Mouse (Mus musculus): ENCODE results near the gene Grik3. TPM values are rescaled to one million over a fixed set of nuclear protein-coding genes. Genes with fewer than 3 reads are reported as not detected.

Grik3 gene
- polyA plus RNA-seq, 1 experiment from 2014 or later, result 1.1 TPM

DNA sequence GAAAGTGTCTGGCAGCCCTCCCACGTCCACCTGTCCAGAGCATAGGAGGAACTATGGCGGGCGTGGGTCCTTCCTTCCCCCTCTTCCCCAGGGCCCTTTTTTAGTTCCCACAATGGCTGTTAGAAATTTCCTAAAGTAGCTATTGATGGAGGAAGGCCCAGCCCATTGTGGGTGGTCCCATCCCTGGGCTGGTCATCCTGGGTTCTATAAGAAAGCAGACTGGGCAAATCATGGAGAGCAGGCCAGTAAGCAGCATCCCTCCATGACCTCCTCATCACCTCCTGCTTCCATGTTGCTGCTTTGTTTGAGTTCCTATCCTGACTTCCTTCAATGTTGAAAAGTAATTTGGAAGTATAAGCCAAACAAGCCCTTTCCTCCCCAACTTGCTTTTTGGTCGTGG is 269.8 kb downstream of the Grik3 start:
- Histone ChIP-seq H3K4me2 (replicated peaks; ENCODE audit: low read depth, low read length) (no peak overlapping the region), H3K4me1 (ENCODE audit: control insufficient read depth, insufficient read depth, low read length) (no peaks in the 10 kb centered on the region), H3K9me3 (ENCODE audit: control insufficient read depth, low read depth, low read length) (no peaks in the 10 kb centered on the region), H3K27me3 (ENCODE audit: control insufficient read depth, insufficient read depth, low read length) (no peaks in the 10 kb centered on the region), H3K36me3 (ENCODE audit: control insufficient read depth, insufficient read depth, low read length) (no peaks in the 10 kb centered on the region), H3K9ac (replicated peaks; ENCODE audit: low read depth, low read length) (no peak overlapping the region), H3K4me3 (ENCODE audit: low read depth, low read length) (no peak overlapping the region), H3K27ac (ENCODE audit: low read length) (no peak overlapping the region)
- 81% methylated on average over 4 of the region's 4 CpGs for WGBS
- ATAC-seq (ENCODE audit: insufficient number of reproducible peaks, insufficient read depth, low FRiP score, low read depth), result no peak

GRCm38 (mm10) chr4:125763056-125763455 is 272.6 kb downstream of the Grik3 start:
- no peak overlapping the region for H3K4me3 ChIP-seq (ENCODE audit: low read depth, low read length)
- 31% methylated on average over 5 of the region's 5 CpGs for WGBS

More at GRCm38 (mm10) chr4:125763056-125763455, 272.6 kb downstream of the Grik3 start:
- H3K27ac ChIP-seq (ENCODE audit: low read length), result no peak overlapping the region
- ATAC-seq (ENCODE audit: insufficient number of reproducible peaks, insufficient read depth, low FRiP score, low read depth), result no peak
- no peak overlapping the region for H3K4me2 ChIP-seq (replicated peaks; ENCODE audit: low read depth, low read length)
- no peaks in the 10 kb centered on the region for H3K4me1 ChIP-seq (ENCODE audit: control insufficient read depth, insufficient read depth, low read length)
- H3K27me3 ChIP-seq (ENCODE audit: control insufficient read depth, insufficient read depth, low read length), result no peaks in the 10 kb centered on the region
- no peaks in the 10 kb centered on the region for H3K9me3 ChIP-seq (ENCODE audit: control insufficient read depth, low read depth, low read length)
- no peaks in the 10 kb centered on the region for H3K36me3 ChIP-seq (ENCODE audit: control insufficient read depth, insufficient read depth, low read length)
- H3K9ac ChIP-seq (replicated peaks; ENCODE audit: low read depth, low read length), result no peak overlapping the region

Small RNA genes lying within 50 kb of the gene (microRNA-seq; reads per million reads assigned to microRNA genes)
- gene Mir692-2, result not detected

All from stomach, embryonic 14.5 days (tissue).